ENCODE assay signal across 31 mouse cellular contexts in the genomic region with DNA sequence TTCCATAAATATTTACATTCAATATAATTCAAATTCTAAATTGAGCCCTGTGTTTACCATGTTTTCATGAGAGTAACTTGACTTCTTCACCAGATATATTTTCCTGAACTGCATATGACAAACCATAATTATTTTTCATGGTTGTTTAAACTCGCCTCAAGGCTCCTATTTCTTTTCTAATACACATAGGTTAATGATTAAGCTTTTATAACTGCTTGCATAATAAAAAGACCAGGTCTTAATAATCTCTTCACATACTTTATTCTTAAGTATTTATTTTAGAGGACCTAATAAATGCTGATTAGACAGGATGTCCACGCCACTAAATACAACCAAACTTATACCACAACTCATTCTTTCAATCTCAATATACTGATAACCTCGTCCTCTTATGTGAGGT.
"Had no signal": no experiment of that assay in that cellular context is flagged by ENCODE, and none has a peak within 500 bp of the region (broad histone marks: within the 10 kb centered on the region; RNA-seq: fewer than 3 reads in every experiment).

No protein-coding gene starts in this region.

- ATAC-seq: liver, embryonic 12.5 days; liver, postnatal 0 days; lung, postnatal 0 days; midbrain, embryonic 13.5 days; midbrain, embryonic 15.5 days; midbrain, embryonic 16.5 days had no signal

- H3K9me3 ChIP-seq: limb, embryonic 10.5 days; limb, embryonic 12.5 days; limb, embryonic 13.5 days; limb, embryonic 15.5 days; liver, embryonic 12.5 days; liver, embryonic 13.5 days; liver, embryonic 15.5 days; lung, embryonic 15.5 days; midbrain, embryonic 10.5 days; midbrain, embryonic 12.5 days; midbrain, embryonic 13.5 days; midbrain, embryonic 15.5 days had no signal

- H3K4me2 ChIP-seq: limb, embryonic 12.5 days; limb, embryonic 13.5 days; limb, embryonic 15.5 days; liver, embryonic 11.5 days; liver, embryonic 12.5 days; liver, embryonic 13.5 days; liver, embryonic 15.5 days; lung, embryonic 14.5 days; lung, embryonic 15.5 days; midbrain, embryonic 11.5 days; midbrain, embryonic 12.5 days; midbrain, embryonic 13.5 days; midbrain, embryonic 15.5 days had no signal

- H3K27me3 ChIP-seq: limb, embryonic 12.5 days; limb, embryonic 13.5 days; limb, embryonic 15.5 days; liver, embryonic 12.5 days; liver, embryonic 13.5 days; liver, embryonic 15.5 days; lung, embryonic 15.5 days; megakaryocyte, embryonic 14.5 days; midbrain, embryonic 12.5 days; midbrain, embryonic 13.5 days; midbrain, embryonic 15.5 days had no signal

- H3K4me3 ChIP-seq: limb, embryonic 10.5 days; limb, embryonic 12.5 days; limb, embryonic 13.5 days; limb, embryonic 15.5 days; liver, embryonic 12.5 days; liver, embryonic 13.5 days; liver, embryonic 15.5 days; lung, embryonic 15.5 days; megakaryocyte, embryonic 14.5 days; midbrain, embryonic 10.5 days; midbrain, embryonic 12.5 days; midbrain, embryonic 13.5 days; midbrain, embryonic 15.5 days; myocyte had no signal

- DNase-seq: left cerebral cortex, postnatal 4 days; liver; liver, embryonic 13.5 days; liver, postnatal 0 days; lung, adult 18-20 months; lung, adult 2 months; lung, embryonic 14.5 days; lung, postnatal 10 days; lung, postnatal 14 days; lung, postnatal 36 days; lung, postnatal 4 days; midbrain, embryonic 14.5 days had no signal

- H3K36me3 ChIP-seq: limb, embryonic 10.5 days; limb, embryonic 12.5 days; limb, embryonic 13.5 days; limb, embryonic 15.5 days; liver, embryonic 12.5 days; liver, embryonic 13.5 days; liver, embryonic 15.5 days; lung, embryonic 15.5 days; midbrain, embryonic 10.5 days; midbrain, embryonic 12.5 days; midbrain, embryonic 13.5 days; midbrain, embryonic 15.5 days had no signal

- H3K4me1 ChIP-seq: limb, embryonic 10.5 days; limb, embryonic 12.5 days; limb, embryonic 13.5 days; limb, embryonic 15.5 days; liver, embryonic 12.5 days; liver, embryonic 13.5 days; liver, embryonic 15.5 days; lung, embryonic 15.5 days; megakaryocyte, embryonic 14.5 days; midbrain, embryonic 10.5 days; midbrain, embryonic 12.5 days; midbrain, embryonic 13.5 days; midbrain, embryonic 15.5 days had no signal

- H3K27ac ChIP-seq: limb, embryonic 10.5 days; limb, embryonic 12.5 days; limb, embryonic 13.5 days; limb, embryonic 15.5 days; liver, embryonic 12.5 days; liver, embryonic 13.5 days; liver, embryonic 14.5 days; liver, embryonic 15.5 days; lung, embryonic 15.5 days; macrophage; midbrain, embryonic 10.5 days; midbrain, embryonic 12.5 days; midbrain, embryonic 13.5 days; midbrain, embryonic 15.5 days had no signal

- H3K9ac ChIP-seq: limb, embryonic 12.5 days; limb, embryonic 13.5 days; limb, embryonic 15.5 days; liver, embryonic 12.5 days; liver, embryonic 13.5 days; liver, embryonic 14.5 days; liver, embryonic 15.5 days; liver, postnatal 0 days; lung, embryonic 14.5 days; lung, embryonic 15.5 days; midbrain, embryonic 12.5 days; midbrain, embryonic 13.5 days; midbrain, embryonic 15.5 days had no signal
